Mouse (Mus musculus) stomach, postnatal 0 days (tissue): ENCODE results near the gene Tmem8.

ENCODE experiments used
- CTCF ChIP-seq: IDR thresholded peaks from 2 replicates; pipeline ENCODE4 v1.5.1; 2016; ENCODE audit warnings: antibody characterized with exemption, low read depth, mild to moderate bottlenecking, moderate library complexity
- EP300 ChIP-seq: optimal IDR thresholded peaks from 2 replicates; pipeline ENCODE3; 2016; ENCODE audit warnings: antibody characterized with exemption

GRCm38 (mm10) chr17:26125226-26125625 is 12.1 kb downstream of the Tmem8 start:
- TF ChIP-seq CTCF (no peak), EP300 (no peak)
